Mouse (Mus musculus) megakaryocyte, embryonic 14.5 days (primary cell): ENCODE measurements around the gene Hsd11b2.

Source experiments
- FLI1 ChIP-seq: IDR thresholded peaks from 2 replicates; pipeline ENCODE4 v1.6.1; 2012; ENCODE audit warnings: low read length, inconsistent platforms, mixed read lengths
- GATA1 ChIP-seq: IDR thresholded peaks from 3 replicates; pipeline ENCODE4 v1.6.1; 2012; ENCODE audit warnings: mixed read lengths, low read length, inconsistent platforms, borderline replicate concordance

DNA sequence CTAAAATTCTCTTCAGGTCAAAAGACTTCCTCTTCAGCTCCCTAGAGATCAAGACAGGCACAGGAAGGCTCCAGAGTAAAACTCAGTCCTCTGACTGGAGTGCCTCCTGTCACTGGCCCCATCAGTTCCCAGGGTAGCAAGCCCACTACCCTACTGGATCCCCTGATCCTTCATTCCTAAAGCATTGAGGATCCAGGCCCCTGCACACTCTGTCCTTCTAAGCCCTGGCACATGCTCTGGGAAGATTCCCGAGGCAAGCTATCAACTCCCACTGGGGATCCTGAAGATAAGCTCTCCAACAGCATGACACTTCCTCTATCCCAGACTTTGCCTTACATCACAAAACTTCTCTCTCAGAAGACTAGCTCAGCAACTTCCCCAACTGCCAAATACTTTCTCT lies 25.1 kb downstream of the Hsd11b2 start:
- TF ChIP-seq GATA1 (no peak), FLI1 (no peak)
